Mouse (Mus musculus): ENCODE results near the gene Dleu7. TPM values are rescaled to one million over a fixed set of nuclear protein-coding genes. Genes with fewer than 3 reads are reported as not detected.

Gene Dleu7
- 3.2 and 5.2 TPM in 2 replicates for total RNA-seq (2017)

DNA sequence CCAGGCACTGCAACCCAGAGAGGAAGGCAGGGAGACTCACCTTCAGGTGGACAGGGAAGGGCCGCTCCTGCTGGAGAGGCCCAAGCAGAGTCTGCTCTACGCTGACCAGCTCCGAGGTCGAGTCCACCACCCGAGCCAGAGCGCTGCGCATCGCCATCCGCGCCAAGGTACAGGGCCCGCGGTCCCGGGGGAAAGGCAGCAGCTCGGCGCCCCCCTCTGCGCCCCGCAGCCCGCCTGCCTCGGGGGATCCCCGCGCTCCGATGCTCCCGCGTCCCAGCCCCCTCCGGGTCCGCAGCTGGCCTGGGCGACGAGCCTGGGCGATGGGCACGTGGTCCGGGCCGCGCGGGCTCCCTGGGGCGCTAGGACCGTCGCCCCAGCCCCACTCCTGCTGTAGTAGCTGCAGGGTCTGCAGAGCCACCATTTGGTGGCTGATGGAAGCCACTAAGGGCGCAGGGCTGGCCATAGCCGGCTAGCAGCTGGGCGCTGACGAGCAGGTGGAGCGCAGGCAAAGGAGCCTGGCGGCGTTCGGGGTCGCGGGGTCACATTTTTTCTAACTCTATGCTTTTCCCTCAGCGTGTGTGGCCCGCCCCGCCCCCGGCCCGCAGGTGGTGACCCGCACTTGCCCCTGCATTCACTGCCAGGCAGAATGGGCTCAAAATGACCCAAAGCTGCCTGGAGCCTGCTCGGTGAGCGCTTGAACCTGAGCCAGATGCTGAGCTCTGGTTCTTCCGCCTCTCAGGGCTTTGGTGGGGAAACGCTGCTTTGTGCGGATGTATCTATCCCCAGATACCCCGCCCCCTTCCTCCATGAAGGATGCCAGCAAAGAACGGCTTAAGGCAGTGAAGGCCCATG, at the start of gene Dleu7, which contains the start of gene Rnaseh2b:
Gene Dleu7 (minus strand): TSS at position 560 of the 852 bp plus-strand sequence.
Gene Rnaseh2b (plus strand): TSS at position 102 of the 852 bp plus-strand sequence.
- peak; percentile 71 for ATAC-seq (replicated peaks; ENCODE audit: low read depth, poor library complexity, severe bottlenecking)

DNA sequence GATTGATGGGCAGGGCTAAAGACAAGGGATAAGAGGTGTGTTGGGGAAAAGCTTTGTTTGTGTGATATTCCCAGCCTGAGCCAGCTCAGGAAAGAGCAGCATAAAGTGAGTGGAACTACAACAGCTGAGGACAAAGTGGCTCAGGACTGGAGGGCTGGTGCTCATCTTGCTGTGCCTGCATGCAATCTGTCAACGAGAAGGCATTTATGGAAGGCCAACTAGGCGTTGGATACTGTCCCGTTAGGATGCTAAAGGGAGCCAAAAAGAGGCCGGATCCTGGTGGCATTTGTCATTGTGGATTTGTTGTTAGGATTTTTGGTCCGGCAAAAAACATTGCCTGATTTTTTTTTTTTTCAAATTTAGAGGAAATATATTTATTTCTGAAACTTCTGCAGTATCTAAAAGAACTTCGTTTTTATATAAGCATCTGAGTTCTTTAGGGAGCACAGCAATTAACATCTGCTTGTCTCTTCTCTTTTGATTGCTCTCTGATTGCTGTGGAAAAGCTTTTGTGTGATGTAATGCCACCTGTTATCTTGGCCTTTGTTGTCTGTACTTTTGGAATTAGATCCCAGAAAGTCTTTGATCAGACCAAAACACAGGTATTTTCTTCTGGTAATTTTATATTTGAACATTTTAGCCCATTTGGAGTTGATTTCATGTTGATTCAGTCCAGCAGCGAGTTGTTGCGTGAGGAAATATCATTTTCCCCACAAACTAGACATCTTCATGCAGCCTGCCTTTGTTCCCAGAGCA, 49.2 kb upstream of the Dleu7 start:
- no peak for ATAC-seq (replicated peaks; ENCODE audit: low read depth, poor library complexity, severe bottlenecking)

DNA sequence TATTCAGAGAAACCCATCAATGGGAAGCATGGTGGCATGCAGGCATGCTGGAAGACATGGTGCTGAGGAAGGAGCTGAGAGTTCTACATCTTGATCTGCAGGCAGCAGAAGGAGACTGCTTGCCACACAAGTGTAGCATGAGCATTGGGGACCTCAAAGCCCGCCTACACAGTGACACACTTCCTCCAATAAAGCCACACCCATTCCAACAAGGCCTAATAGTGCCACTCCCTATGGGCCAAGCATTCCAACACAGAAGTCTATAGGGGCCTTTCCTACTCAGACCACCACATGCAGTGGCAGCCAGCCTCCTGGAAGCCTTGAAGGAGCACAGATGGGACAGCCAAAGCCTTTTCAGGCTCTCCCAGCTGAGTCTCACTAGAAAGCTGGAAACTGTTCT, 46.3 kb upstream of the Dleu7 start:
- no peak for ATAC-seq (replicated peaks; ENCODE audit: low read depth, poor library complexity, severe bottlenecking)

DNA sequence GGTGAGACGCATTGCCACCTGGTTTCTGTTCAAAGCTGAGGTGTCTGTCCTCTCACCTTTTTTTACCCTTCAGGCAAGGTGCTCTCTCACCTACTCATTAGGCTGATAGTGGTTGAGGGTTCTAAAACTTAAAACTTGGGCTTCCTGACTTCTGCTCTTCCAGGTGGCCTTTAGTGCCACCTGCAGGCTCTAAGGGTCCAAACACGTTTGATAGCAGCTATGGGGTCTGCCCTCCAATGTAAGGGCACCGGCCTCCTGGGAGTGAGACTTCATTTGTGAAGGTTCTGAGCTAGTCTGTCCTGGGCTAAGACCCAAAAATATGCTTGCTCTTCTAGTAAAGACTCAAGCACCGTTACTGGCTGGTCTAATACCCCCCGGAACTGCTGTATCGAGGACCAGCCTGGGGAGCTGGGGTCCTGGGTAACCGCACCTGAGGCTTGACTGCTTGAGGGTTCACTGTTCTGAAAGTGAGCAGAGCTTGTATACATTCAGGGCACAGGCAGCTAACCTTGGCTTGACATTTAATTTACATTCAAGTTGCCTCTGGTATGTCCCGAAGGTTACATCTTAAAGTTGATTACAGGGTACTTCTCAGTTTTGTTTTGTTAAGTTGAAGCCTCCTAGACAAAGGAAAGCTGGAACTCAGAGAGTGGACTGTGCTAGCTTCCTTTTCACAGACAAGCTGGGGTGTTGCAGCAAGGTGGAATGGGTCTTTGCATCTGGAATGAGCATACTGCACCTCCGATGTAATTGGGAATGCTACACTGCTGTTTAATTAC, 41.3 kb upstream of the Dleu7 start:
- ATAC-seq (replicated peaks; ENCODE audit: low read depth, poor library complexity, severe bottlenecking) = no peak

DNA sequence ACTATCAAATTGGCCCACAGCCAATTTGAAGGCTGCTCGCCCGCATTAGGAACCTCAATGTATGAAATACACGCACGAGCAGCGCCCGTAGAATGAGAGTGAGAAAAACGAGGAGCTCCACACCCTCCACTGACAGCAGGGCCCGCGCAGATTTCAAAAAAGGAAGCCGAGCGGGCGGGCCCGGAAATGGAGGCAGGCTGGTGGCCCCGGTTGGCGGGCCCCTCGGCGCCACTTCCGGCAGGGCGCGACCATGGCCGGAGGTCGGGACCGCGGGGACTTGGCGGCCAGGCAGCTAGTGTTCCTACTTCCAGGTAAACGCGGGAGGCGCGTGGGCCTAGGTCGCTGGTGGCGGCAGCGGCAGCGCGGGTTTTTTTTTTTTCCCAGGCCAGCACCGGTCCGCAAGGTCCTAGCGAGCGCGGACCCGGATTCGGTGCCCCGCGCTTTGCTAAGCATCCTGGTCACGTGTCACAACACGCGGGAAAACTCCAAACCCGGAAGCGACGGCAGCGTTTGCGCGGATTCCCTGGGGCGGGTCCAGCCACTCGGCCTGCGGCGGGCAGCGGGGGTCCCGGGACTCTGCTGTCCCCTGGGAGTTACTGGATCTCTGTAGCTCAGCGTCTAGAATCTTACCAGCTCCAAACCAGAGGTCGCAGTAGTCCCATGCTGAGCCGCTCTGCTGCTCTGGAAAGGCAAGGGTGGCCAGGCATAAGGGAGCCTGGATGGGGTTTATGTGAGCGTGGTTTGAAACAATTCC, 39.2 kb upstream of the Dleu7 start:
- peak; percentile 91 for ATAC-seq (replicated peaks; ENCODE audit: low read depth, poor library complexity, severe bottlenecking)

DNA sequence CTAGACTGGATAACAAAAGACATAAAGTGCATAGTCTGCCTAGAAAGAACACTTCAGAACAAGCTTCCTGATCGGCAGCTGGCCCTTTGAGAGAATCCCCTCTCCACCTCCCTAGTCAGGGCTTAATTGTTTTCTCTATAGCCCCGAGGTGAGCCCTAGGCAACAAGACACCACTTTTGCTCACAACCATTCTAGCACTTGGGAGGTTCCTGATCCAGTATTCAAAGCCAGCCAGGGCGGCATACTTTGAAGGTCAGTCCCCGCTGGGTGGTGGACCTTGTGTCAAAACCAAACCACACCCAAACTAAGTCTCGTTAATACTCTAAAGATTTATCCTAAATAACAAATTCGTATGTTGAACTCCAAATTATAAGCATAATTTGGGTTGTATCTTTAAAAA, 38.6 kb upstream of the Dleu7 start:
- no peak for ATAC-seq (replicated peaks; ENCODE audit: low read depth, poor library complexity, severe bottlenecking)

DNA sequence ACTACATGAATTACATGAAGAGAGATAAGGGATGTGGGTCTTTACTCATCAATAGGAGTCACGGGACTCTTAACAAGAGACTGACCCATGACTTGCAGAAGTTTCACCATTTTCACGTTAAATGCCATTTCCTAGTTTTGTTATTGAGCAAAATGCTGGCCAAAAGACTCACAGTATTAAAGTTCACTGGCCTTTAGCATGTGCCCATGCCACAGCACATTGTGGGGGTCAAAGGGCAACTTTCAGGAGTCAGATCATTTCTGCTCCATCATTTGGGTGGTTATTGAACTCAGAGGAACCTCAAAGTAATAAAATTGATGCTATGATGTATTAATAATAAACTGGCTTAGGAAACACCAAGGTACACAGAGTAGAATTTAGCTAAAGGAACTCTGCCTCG, 36.8 kb upstream of the Dleu7 start:
- ATAC-seq (replicated peaks; ENCODE audit: low read depth, poor library complexity, severe bottlenecking) = no peak

DNA sequence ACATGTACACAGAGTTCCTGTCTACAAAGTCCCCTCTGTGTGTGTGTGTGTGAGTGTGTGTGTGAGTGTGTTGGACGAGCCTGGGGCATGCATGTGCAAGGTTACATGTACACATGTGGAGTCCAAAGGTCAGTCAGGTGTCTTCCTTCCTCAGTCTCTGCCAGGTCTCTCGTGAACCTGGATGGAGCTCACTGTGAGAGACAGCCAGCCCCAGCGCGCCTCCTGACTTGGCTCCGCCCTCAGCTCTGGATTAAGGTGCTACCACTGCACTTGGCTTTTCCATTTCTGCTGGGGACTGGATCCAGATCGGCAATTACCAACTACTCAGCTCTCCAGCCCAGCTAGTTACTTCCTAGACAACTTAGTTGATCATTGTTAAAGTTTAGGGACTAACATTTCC, 35.8 kb upstream of the Dleu7 start:
- no peak for ATAC-seq (replicated peaks; ENCODE audit: low read depth, poor library complexity, severe bottlenecking)

DNA sequence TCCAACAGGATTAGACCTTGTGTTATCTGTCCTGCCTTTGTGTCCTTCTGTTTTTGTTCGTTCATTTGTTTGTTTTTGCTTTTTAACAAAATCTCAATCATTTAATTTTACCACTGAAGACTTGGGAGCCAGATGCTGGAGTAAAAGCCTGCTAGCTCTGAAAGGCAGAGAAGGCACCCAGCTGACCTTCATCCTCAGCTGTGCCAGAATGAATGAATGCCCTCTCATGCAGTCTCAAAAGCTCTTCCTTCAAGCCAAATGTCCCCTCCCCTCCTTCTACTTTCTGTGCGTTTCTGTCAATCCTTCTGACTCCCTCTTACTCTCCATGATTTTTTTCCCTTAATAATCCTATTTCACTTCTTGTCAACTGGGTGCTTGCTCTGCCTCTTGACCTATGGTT, 34.3 kb upstream of the Dleu7 start:
- ATAC-seq (replicated peaks; ENCODE audit: low read depth, poor library complexity, severe bottlenecking) = no peak

DNA sequence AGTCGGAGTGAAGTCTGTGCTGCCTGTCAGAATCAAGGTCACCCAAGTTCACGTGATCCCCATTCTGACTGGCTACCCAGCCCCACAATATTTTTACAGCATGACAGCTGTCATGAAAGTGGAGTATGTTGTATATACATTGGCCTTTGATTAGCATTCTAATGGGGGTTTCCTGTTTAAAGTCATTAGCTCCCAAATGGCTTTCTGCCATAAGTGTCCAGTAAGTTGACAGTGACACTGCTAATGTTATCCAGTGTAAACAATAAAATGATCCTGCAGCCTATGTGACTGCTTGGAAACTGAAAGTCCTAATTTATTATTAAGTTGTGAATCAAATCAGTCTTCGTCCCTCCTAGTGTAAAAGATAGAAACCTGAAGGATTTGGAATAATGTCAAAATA, 33.2 kb upstream of the Dleu7 start:
- no peak for ATAC-seq (replicated peaks; ENCODE audit: low read depth, poor library complexity, severe bottlenecking)

DNA sequence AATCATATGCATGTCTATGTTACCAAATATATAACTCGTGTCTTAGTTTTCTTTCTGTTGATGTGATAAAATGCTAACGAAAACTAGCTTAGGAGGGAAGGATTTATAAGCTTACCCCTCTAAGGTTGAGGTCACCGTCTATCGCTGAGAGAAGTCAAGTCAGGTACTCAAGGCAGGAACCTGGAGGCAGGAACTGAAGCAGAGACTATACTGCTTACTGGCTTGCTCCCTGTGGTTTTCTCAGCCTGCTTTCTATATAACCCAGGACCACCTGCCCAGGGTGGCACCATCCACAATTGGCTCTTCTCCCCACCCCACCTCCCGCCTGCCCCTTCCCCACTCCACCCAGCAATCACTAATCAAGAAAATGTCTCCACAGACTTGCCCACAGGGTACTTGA, 32.1 kb upstream of the Dleu7 start:
- no peak for ATAC-seq (replicated peaks; ENCODE audit: low read depth, poor library complexity, severe bottlenecking)

DNA sequence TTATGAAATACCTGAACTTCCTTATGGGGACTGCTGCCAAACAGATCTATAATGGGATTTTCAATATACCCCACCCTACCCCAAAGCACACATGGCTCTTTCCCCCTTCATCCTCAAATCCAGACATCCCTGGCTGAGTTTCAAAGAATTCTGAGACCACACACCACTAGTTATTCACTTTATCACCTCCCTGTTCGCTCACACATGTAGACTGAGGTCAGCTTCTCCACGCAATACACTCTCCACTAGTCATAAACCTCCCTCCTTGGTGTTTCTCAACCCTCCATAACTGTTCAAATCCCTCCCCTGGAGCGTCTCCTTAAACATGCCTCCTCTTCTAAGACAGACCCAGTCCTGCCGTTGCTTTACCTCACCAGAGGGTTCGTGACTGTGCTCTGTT, 30.6 kb upstream of the Dleu7 start:
- no peak for ATAC-seq (replicated peaks; ENCODE audit: low read depth, poor library complexity, severe bottlenecking)

DNA sequence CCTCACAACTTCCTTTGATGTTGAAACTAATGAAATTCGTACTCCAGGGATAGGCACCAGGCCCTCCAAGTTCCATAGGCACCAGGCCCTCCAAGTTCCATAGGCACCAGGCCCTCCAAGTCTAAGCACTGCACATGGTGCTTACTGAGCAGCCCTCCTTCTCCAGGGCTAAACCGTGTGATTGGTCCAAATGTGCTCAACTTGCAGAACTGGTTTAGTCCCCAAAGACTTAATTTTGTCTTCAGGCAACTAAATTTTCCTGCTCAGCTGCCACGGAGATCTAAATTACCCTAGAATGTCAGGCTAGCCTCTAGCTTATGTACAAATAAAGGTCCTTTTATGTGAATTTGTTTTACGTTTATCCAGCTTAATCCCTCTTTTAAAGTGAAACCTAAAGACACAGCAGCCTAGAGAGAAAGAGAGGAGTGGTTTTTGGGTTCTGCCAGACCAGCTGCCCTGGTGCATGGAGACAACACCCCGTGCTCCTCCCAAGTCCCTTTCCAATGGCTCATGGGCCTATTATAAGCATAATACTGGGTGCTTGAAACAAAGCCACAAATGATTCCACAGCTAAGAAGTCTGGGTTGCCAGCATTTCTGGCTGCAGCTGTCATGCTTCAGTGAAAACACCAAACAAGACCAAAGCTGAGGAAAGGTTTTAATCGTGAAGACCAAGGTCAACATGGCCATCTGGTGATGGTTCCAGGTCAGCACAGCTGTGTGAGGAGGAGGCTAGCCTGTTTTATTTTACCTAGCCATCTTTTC, 29.9 kb upstream of the Dleu7 start:
- ATAC-seq (replicated peaks; ENCODE audit: low read depth, poor library complexity, severe bottlenecking) = no peak

DNA sequence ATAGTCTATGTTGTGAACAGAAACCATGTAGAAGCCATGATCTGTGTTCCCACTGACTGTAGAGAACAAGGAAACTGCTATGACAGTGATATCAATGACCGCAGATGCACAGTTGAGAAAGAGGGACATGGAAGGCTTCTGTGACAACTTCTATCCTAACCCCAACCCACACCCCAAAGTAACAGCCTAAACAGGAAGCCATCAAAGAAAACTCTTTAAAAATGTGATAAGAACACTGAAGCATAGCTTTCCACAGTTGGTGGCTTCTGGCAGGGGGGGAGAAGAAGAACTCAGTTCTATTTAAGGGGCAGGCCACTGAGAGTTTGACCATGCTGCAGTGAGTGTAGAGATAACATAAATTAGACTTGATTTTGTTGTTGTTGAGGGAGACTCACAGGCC, 18.8 kb upstream of the Dleu7 start:
- ATAC-seq (replicated peaks; ENCODE audit: low read depth, poor library complexity, severe bottlenecking) = peak; percentile 90

DNA sequence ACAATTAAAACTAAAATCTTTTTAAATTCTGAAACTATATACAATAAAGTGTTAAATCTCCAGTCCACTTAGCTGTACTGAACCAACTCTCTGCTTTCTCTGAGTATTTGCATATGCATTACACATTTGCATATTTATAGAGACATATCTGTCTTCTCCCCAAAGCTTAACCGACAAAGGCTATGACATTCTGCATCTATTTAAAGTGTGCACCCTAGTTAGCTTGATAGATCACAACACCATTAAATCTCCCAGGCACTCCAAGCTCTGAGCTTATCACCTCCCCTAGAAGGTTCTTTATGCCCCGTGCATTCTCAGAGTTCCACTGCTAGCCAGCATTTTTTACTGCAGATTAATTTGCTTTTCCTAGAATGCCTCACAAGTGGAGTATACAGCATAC, 16.2 kb upstream of the Dleu7 start:
- ATAC-seq (replicated peaks; ENCODE audit: low read depth, poor library complexity, severe bottlenecking) = no peak

DNA sequence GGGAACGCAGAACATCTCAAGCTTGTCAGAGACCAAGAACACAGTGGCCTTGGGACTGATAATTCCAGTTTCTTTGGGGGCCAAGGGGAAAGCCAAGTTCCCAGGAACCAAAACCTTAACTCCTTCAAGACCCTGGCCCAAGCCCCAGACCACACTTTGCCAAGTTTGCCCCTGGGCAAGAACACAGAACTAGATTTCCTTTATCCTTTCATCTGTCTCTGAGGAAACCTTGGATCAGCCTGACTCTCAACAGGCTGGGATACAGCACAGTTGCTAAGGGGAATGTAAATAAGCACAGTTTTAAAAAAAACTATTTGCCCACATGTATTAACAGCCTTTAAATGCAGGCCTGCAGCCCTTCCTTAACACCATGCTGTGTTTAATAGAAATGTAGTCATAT, 14.7 kb upstream of the Dleu7 start:
- no peak for ATAC-seq (replicated peaks; ENCODE audit: low read depth, poor library complexity, severe bottlenecking)

DNA sequence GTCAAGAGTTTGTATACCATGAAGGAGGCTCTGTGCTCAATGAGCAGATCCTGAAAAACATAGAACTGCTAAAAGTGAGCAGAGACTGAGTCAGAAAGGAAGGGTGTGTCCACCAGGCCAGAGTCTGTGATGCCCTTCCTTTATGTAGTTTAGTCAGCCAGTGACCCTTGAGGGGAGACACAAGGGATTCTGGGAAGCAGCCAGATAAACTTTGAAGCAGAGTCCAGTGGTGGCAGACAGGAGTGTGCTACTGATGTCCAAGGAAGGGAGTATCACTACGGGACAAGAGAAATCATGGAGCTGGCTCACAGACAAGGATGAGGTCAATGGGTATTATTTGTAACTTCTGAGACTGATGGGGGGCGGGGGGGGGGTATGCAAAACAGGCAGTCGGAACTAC, 7.2 kb upstream of the Dleu7 start:
- ATAC-seq (replicated peaks; ENCODE audit: low read depth, poor library complexity, severe bottlenecking) = no peak

DNA sequence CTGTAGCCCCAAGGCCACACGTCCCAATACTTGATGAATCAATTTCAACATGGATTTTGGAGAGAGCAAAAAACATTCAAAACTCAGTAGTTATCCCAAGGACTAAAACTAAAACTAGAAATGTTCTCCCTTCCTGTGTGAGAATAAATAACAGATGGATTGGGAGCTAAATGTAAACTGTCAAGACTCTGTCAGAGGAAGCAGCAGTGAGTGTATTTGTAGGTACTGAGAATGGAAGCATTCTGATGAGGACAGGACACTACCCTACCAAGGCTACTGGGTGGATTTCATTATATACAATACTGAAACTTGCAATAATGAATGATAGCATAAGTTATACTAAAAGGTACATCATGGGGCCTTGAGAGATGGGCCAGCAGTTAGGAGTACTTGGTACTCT, 6.0 kb upstream of the Dleu7 start:
- ATAC-seq (replicated peaks; ENCODE audit: low read depth, poor library complexity, severe bottlenecking) = no peak

DNA sequence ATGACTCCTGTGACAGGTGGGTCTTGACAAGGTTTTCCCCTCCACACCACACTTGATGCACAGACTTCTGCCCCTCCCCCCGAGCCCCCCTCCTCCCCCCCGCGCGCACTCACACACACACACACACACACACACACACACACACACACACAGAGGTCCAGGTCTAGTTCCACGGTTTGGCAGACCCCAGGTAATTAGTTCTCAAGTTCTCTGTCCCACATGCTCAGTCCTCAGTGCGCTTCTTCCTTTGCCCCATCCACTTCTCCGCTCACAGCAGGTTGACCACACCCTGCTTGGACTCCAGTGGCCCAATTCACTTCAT, 720 bp downstream of the Dleu7 start:
- ATAC-seq (replicated peaks; ENCODE audit: low read depth, poor library complexity, severe bottlenecking) = no peak

Measured in common myeloid progenitor, adult 5-6 weeks (primary cell).